Mouse (Mus musculus) erythroblast, adult 5-6 weeks (primary cell): ENCODE results near the gene Jpt2. TPM values are rescaled to one million over a fixed set of nuclear protein-coding genes. Genes with fewer than 3 reads are reported as not detected.

ENCODE experiments used
- ATAC-seq: replicated peaks from 2 replicates; pipeline ENCODE4 v1.8.0; 2016; ENCODE audit warnings: moderate number of reproducible peaks, mild to moderate bottlenecking, moderate TSS enrichment, inconsistent platforms; ENCODE audit not compliant: poor library complexity, low FRiP score, severe bottlenecking
- total RNA-seq, 2 experiments: library from RNA; stranded (forward) in 1 of 2; stranded (reverse) in 1 of 2; fragments of 150-400 nt in 1 of 2; fragments of 200-764, 138-1000 nt in 1 of 2; gene quantifications; 2 replicates each; pipeline versions ENCODE4 v1.2.3 to v1.2.4; 2015 to 2017; ENCODE audit warnings: low replicate concordance in 2 of 2

Jpt2 gene
- total RNA-seq, 2 experiments from 2014 or later: 20.8 to 22.9 TPM

- ATAC-seq: no peak
Observed at GRCm38 (mm10) chr17:24923246-24923645, 37.2 kb downstream of the Jpt2 start.

GRCm38 (mm10) chr17:24913984-24914383 is 46.5 kb downstream of the Jpt2 start:
- no peak for ATAC-seq

GRCm38 (mm10) chr17:24907591-24907990 is 52.9 kb downstream of the Jpt2 start:
- ATAC-seq: no peak

GRCm38 (mm10) chr17:24903767-24904166 is 56.7 kb downstream of the Jpt2 start:
- no peak for ATAC-seq

- ATAC-seq: peak; percentile 87
Observed at GRCm38 (mm10) chr17:24902671-24903474, 57.6 kb downstream of the Jpt2 start.

- 0 out of 2 replicates have a peak, but pooled peaks have one; percentile 0 for ATAC-seq
Observed at GRCm38 (mm10) chr17:24902124-24902523, 58.4 kb downstream of the Jpt2 start.

- no peak for ATAC-seq
Observed at GRCm38 (mm10) chr17:24900014-24900413, 60.5 kb downstream of the Jpt2 start.

- ATAC-seq: no peak
Observed at GRCm38 (mm10) chr17:24899153-24899552, 61.3 kb downstream of the Jpt2 start.

GRCm38 (mm10) chr17:24898041-24898854 is 62.2 kb downstream of the Jpt2 start:
- no peak for ATAC-seq

- ATAC-seq: no peak
Observed at GRCm38 (mm10) chr17:24897600-24897999, 62.9 kb downstream of the Jpt2 start.

GRCm38 (mm10) chr17:24896993-24897269 is 63.6 kb downstream of the Jpt2 start:
- ATAC-seq: no peak

- ATAC-seq: peak; percentile 56
Observed at GRCm38 (mm10) chr17:24896241-24896992, 64.1 kb downstream of the Jpt2 start, which contains the start of gene Nme3. Nme3 (plus strand) TSS chr17:24896500.

- ATAC-seq: peak; percentile 10; the same call in 1 of the 2 replicates
Observed at GRCm38 (mm10) chr17:24895571-24896240, 64.8 kb downstream of the Jpt2 start.

GRCm38 (mm10) chr17:24894995-24895547 is 65.4 kb downstream of the Jpt2 start, which contains the start of the genes Eme2 and Mrps34:
Eme2 (minus strand) TSS chr17:24895087.
Mrps34 (plus strand) TSS chr17:24895116.
- peak; percentile 34 for ATAC-seq

- ATAC-seq: peak; percentile 29
Observed at GRCm38 (mm10) chr17:24894061-24894994, 66.2 kb downstream of the Jpt2 start.

- ATAC-seq: no peak
Observed at GRCm38 (mm10) chr17:24893276-24893675, 67.2 kb downstream of the Jpt2 start.

GRCm38 (mm10) chr17:24892785-24893184 is 67.7 kb downstream of the Jpt2 start:
- no peak for ATAC-seq

- ATAC-seq: no peak
Observed at GRCm38 (mm10) chr17:24891321-24891720, 69.2 kb downstream of the Jpt2 start.
